Mouse (Mus musculus): ENCODE measurements around the gene Ift80.
"Not testable (repeated sequence)": the region's sequence is repeated elsewhere in the genome, so short reads cannot be mapped to it uniquely, and the experiment has no call there.

Ift80 gene

GRCm38 (mm10) chr3:68935498-68935897, 68.9 kb downstream of the Ift80 start:
- DNase-seq (ENCODE audit: inconsistent ontology term), result no peak

DNA sequence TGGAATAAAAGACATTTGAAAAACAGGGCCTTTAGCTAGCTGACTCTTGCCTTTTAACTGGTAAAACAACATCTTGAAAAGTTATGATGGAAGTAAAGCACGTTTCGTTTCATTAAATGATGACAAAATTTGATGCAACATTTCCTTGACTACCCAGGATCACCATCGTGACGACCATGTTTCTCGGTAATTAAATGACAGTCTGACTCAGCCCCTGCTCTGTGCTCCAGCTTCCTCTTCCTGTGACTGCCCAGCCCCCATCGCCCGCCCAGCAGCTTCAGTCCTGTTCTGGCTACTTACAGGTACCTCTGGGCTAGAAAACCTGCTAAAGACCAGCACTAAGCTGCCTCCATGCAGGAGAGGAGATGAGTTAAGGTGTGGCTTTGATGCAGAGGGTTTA, 70.1 kb downstream of the Ift80 start:
- DNase-seq (ENCODE audit: inconsistent ontology term), result no peak

- no peak for DNase-seq (ENCODE audit: inconsistent ontology term)
Observed at GRCm38 (mm10) chr3:68928619-68929018, 75.8 kb downstream of the Ift80 start.

DNA sequence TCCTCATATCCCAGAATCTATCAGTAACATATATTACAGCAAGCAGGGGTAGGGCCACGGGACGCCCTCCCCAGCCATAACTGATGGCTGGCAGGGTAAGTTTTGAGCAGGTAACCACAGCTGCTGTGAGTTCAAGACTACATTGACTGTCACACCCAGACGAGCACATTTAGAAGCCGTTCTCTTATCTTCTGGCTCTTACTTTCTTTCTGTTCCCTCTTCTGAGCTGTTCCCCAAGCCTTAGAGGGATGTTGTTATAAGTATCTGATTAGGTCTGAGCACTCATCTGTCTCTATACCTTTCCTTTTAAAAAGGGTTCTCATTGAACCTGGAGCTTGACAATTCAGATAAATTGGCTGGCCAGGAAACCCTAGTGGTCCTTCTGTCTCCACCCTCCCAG, 96.9 kb downstream of the Ift80 start:
- no peak for DNase-seq (ENCODE audit: inconsistent ontology term)

DNA sequence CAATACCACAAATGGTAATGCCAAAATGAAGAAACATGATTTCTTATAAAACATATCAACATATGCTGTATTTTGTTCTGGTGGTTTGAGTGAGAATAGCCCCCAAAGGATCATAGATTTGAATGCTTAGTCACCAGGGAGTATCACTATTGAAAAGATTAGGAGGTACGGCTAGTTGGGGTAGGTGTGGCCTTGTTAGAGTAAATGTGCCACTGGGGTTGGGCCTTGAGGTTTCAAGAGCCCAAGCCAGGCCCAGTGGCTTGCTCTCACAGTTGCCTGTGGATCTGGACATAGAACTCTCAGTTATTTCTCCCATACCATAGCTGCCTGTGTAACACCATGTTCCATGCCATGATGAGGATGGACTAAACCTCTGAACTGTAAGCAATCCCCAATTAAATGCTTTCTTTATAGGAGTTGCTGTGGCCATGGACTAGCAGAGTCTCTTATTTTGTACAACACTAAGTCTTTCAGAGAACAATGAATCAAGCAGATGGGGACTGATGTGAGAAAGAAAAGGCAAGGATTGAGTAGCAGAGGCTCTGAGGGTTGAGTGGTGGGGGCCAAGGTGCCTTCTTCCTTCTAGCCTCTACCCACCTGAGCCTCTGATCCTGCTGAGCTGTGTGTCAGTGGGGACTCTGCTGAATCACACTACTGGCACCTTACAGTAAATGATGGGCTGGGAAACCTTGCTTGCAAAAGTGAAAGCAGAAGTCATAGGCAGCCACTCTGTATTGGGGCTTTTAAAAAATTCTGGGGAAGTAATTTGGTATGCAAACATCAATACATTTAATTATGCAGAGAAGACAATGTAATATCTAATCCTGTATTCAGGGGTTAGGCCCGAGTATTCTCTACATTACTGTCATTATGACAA, 99.2 kb downstream of the Ift80 start:
- no peak for DNase-seq (ENCODE audit: inconsistent ontology term)

- DNase-seq (ENCODE audit: inconsistent ontology term), result not testable (repeated sequence)
Observed at GRCm38 (mm10) chr3:68902636-68903035, 101.7 kb downstream of the Ift80 start.

- no peak for DNase-seq (ENCODE audit: inconsistent ontology term)
Observed at GRCm38 (mm10) chr3:68897154-68897553, 107.2 kb downstream of the Ift80 start.

DNA sequence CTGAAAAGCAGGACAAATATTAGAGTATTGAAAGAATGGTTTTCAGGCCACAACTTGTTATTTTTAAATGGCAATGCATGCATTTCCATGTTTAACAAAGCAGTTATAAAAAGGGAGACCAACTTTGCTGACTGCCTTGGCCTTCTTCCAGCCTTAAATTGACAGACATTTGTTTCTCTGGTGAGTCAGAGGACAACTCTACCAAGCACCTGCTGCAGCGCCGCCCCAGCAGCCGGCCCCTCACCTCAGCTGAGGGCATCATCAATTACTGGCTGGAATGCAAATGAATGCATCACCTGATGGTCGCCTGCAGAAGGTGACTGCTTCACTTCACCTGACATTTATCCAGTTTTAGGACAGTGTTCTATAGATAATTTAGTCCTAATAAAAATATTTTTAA, 108.9 kb downstream of the Ift80 start:
- no peak for DNase-seq (ENCODE audit: inconsistent ontology term)

DNA sequence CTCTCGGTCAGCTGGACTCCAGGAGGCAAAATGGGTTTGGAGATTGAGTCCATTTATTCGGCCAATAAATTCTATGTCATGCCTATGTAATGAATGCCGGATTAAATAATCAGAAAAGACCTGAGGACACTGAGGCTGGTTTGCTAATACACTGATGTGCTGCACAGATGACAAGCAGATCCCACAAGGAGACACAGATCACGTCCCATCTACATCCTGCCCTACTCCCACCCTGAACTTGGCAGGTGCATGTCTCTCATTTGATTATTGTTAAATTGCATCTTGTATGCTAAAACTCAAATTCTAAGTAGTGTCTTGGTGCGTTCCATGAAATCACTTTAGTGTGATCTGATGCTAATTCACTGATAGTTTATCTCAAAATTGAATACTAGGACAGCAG, 117.5 kb downstream of the Ift80 start:
- no peak for DNase-seq (ENCODE audit: inconsistent ontology term)

DNA sequence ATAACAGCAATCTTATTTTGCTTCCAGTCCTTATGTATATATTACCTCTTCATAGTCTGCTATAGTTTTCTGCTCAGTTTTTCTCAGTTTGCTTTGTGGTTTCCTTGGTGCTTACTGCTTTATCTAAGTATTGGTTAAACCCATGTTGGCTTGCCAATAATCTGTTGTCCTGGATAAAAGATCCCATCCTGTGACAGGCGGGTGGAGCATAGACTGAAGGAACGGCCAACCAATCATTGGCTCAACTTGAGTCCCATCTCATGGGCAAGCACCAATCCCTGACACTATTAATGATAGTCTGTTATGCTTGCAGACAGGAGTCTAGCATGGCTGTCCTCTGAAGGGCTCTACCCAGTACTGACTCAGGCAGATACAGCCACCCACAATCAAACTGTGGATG, 130.3 kb downstream of the Ift80 start:
- no peak for DNase-seq (ENCODE audit: inconsistent ontology term)

DNA sequence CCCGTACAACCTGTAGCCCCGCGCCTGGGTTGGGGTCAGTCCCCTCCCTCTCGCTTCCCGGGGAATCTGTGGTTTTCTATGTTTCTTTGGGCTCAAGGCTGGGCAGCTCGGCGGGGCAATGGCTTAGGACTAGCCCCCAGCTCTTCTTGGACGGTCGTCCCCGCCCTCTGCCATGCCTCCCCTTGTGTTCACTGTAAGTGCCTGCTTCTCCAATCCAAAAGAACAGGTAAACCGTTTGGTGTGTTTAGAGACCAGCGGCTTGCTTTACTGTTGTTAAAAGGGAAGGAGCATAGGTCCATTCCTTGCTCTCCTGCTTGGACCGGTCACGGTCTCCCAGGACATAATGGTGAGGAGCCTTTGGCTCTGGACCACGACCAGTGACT, 133.8 kb downstream of the Ift80 start:
- DNase-seq (ENCODE audit: inconsistent ontology term), result no peak

- peak; percentile 32 for DNase-seq (ENCODE audit: inconsistent ontology term)
Observed at GRCm38 (mm10) chr3:68869691-68870567, 134.4 kb downstream of the Ift80 start.

GRCm38 (mm10) chr3:68869211-68869690, 135.1 kb downstream of the Ift80 start, which contains the start of gene 1110032F04Rik:
Gene 1110032F04Rik (plus strand): TSS chr3:68869586.
- peak; percentile 43 for DNase-seq (ENCODE audit: inconsistent ontology term)

GRCm38 (mm10) chr3:68852414-68852813, 152.0 kb downstream of the Ift80 start:
- DNase-seq (ENCODE audit: inconsistent ontology term), result no peak

GRCm38 (mm10) chr3:68848323-68848722, 156.0 kb downstream of the Ift80 start:
- peak; percentile 9 for DNase-seq (ENCODE audit: inconsistent ontology term)

GRCm38 (mm10) chr3:68844025-68844424, 160.3 kb downstream of the Ift80 start:
- DNase-seq (ENCODE audit: inconsistent ontology term), result no peak
